Mouse (Mus musculus) embryonic fibroblast, embryonic 13.5 days (primary cell): ENCODE data around the gene Stat3.

Source experiments
- CTCF ChIP-seq: IDR thresholded peaks from 2 replicates; pipeline ENCODE4 v1.5.1; 2011; ENCODE audit warnings: mild to moderate bottlenecking, control low read depth, low read length, moderate library complexity, borderline replicate concordance; ENCODE audit not compliant: insufficient read depth
- POLR2A ChIP-seq: IDR thresholded peaks from 2 replicates; pipeline ENCODE4 v1.6.1; 2011; ENCODE audit warnings: low read depth, mild to moderate bottlenecking, control low read depth, low read length, moderate library complexity

- TF ChIP-seq POLR2A: no peak
- TF ChIP-seq CTCF: no peak
Observed at GRCm38 (mm10) chr11:100879321-100880078, 59.8 kb downstream of the Stat3 start.
